Mouse (Mus musculus) testis, adult 2 months (tissue): Measurements from ENCODE around the gene Galnt7.

Experiments used
- CTCF ChIP-seq: fragments of 200-500 bp; IDR thresholded peaks from 2 replicates; pipeline ENCODE4 v1.5.1; 2012; ENCODE audit warnings: low read depth, mild to moderate bottlenecking, inconsistent platforms, low read length, moderate library complexity; ENCODE audit not compliant: control insufficient read depth, insufficient read depth, insufficient replicate concordance
- POLR2A ChIP-seq: fragments of 200-500 bp; IDR thresholded peaks from 2 replicates; pipeline ENCODE4 v1.6.1; 2012; ENCODE audit warnings: low read depth, mild to moderate bottlenecking, inconsistent platforms, low read length, moderate library complexity; ENCODE audit not compliant: control insufficient read depth

DNA sequence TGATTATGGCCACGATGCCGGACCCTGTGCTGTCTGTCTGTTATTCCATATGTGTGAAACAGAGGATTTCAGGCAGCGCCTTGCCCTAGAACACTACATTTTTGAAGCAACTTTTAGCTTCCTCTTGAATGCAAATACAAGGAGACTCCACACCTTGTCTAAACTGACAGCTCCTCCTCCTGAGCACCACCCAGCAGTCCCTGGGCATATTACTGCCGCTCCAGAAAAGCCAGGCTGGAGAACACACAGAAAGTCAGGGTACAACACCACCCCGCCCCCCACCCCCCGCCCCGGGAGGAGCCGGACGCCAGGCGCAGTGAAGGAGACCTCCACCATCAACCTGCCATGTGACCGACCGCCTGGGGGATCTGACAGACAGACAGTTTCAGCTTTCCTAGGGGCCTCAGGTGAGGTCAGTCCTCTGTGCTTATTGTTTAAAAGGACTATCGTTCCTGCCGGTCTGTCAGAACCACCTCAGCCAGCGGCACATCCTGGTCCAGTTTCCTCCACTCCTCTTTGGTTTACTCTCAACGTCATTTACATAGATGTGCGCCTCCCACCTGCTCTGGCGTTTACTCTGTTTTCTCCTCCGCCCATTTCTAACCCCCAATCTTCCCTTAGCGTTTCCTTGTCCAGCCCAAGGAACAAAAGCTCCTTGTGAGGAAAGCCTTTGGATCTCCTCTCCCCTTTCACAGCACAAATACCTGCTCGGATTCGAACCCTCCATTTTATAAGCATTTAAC is 52.8 kb downstream of the Galnt7 start:
- TF ChIP-seq CTCF (no peak), POLR2A (no peak)
